Mouse (Mus musculus): ENCODE measurements around the gene Pcca. TPM values are rescaled to one million over a fixed set of nuclear protein-coding genes. Genes with fewer than 3 reads are reported as not detected.
A peak's percentile ranks its signal among the peaks of the same experiment; 100 is the strongest.
"Not testable (repeated sequence)": the region's sequence is repeated elsewhere in the genome, so short reads cannot be mapped to it uniquely, and the experiment has no call there.

The Pcca gene
- total and polyA plus RNA-seq, 3 experiments = 38.6 to 102 (median 86.0) TPM

GRCm38 (mm10) chr14:122574064-122574751 is 40.1 kb downstream of the Pcca start:
- Histone ChIP-seq H3K4me3 (no peak overlapping the region), H3K27me3 (ENCODE audit: control insufficient read depth, insufficient read depth, low read length) (no peaks in the 10 kb centered on the region), H3K4me1 (ENCODE audit: control insufficient read depth, insufficient read depth, low read length) (no peaks in the 10 kb centered on the region), H3K36me3 (ENCODE audit: control insufficient read depth, insufficient read depth, low read length) (no peaks in the 10 kb centered on the region), H3K79me2 (replicated peaks; ENCODE audit: control insufficient read depth, insufficient read depth, low read length) (no peaks in the 10 kb centered on the region), H3K27ac (no peak overlapping the region), H3K9ac (ENCODE audit: low read depth, low read length) (no peak overlapping the region)
- TF ChIP-seq POLR2A (IDR thresholded peaks at IDR 0.05; ENCODE audit: insufficient read depth, low read depth, low read length) = no peak
- no peak for TF ChIP-seq EP300 (IDR thresholded peaks at IDR 0.05; ENCODE audit: insufficient read depth, low read depth, low read length)
- TF ChIP-seq CTCF (IDR thresholded peaks at IDR 0.05) = no peak
- no peak for DNase-seq
- intact Hi-C loops (cut with DNase I) = no loop called here
- 87% methylated on average over 7 of the region's 7 CpGs for WGBS

- TF ChIP-seq POLR2A (IDR thresholded peaks at IDR 0.05; ENCODE audit: insufficient read depth, low read depth, low read length) (no peak), EP300 (IDR thresholded peaks at IDR 0.05; ENCODE audit: insufficient read depth, low read depth, low read length) (no peak), CTCF (IDR thresholded peaks at IDR 0.05) (peak; percentile 39)
- WGBS = 92% methylated on average over 4 of the region's 4 CpGs
Measured at GRCm38 (mm10) chr14:122577816-122578215, 43.7 kb downstream of the Pcca start.

GRCm38 (mm10) chr14:122582057-122582456 is 47.9 kb downstream of the Pcca start:
- H3K36me3 ChIP-seq (ENCODE audit: control insufficient read depth, insufficient read depth, low read length) = peaks cover 2% of the 10 kb centered on the region; the same call in 1 of the 2 replicates
- no peak overlapping the region for H3K4me3 ChIP-seq
- no peak for DNase-seq
- intact Hi-C loops (cut with DNase I) = no loop called here
- H3K27ac ChIP-seq = no peak overlapping the region
- no peaks in the 10 kb centered on the region for H3K27me3 ChIP-seq (ENCODE audit: control insufficient read depth, insufficient read depth, low read length)
- no peak overlapping the region for H3K9ac ChIP-seq (ENCODE audit: low read depth, low read length)
- H3K4me1 ChIP-seq (ENCODE audit: control insufficient read depth, insufficient read depth, low read length) = peaks cover 1% of the 10 kb centered on the region; the same call in 1 of the 2 replicates
- H3K79me2 ChIP-seq (replicated peaks; ENCODE audit: control insufficient read depth, insufficient read depth, low read length) = no peaks in the 10 kb centered on the region
- WGBS = 96% methylated on average over 4 of the region's 4 CpGs
- TF ChIP-seq POLR2A (IDR thresholded peaks at IDR 0.05; ENCODE audit: insufficient read depth, low read depth, low read length) (no peak), CTCF (IDR thresholded peaks at IDR 0.05) (no peak), EP300 (IDR thresholded peaks at IDR 0.05; ENCODE audit: insufficient read depth, low read depth, low read length) (no peak)

More at GRCm38 (mm10) chr14:122577816-122578215, 43.7 kb downstream of the Pcca start:
- H3K4me1 ChIP-seq (ENCODE audit: control insufficient read depth, insufficient read depth, low read length) = peaks cover 1% of the 10 kb centered on the region; the same call in 1 of the 2 replicates
- intact Hi-C loops (cut with DNase I) = no loop called here
- no peaks in the 10 kb centered on the region for H3K27me3 ChIP-seq (ENCODE audit: control insufficient read depth, insufficient read depth, low read length)
- H3K36me3 ChIP-seq (ENCODE audit: control insufficient read depth, insufficient read depth, low read length) = no peaks in the 10 kb centered on the region
- no peak for DNase-seq
- no peak overlapping the region for H3K9ac ChIP-seq (ENCODE audit: low read depth, low read length)
- H3K79me2 ChIP-seq (replicated peaks; ENCODE audit: control insufficient read depth, insufficient read depth, low read length) = no peaks in the 10 kb centered on the region
- H3K4me3 ChIP-seq = no peak overlapping the region
- no peak overlapping the region for H3K27ac ChIP-seq

- Histone ChIP-seq H3K9ac (ENCODE audit: low read depth, low read length) (no peak overlapping the region), H3K4me1 (ENCODE audit: control insufficient read depth, insufficient read depth, low read length) (peaks cover 1% of the 10 kb centered on the region; the same call in 1 of the 2 replicates), H3K36me3 (ENCODE audit: control insufficient read depth, insufficient read depth, low read length) (peaks cover 2% of the 10 kb centered on the region; the same call in 1 of the 2 replicates), H3K27ac (no peak overlapping the region), H3K4me3 (no peak overlapping the region), H3K79me2 (replicated peaks; ENCODE audit: control insufficient read depth, insufficient read depth, low read length) (no peaks in the 10 kb centered on the region), H3K27me3 (ENCODE audit: control insufficient read depth, insufficient read depth, low read length) (no peaks in the 10 kb centered on the region)
- intact Hi-C loops (cut with DNase I) = no loop called here
- WGBS = 85% methylated on average over 7 of the region's 7 CpGs
- TF ChIP-seq POLR2A (IDR thresholded peaks at IDR 0.05; ENCODE audit: insufficient read depth, low read depth, low read length) (no peak), EP300 (IDR thresholded peaks at IDR 0.05; ENCODE audit: insufficient read depth, low read depth, low read length) (no peak), CTCF (IDR thresholded peaks at IDR 0.05) (no peak)
- no peak for DNase-seq
Measured at GRCm38 (mm10) chr14:122582491-122583077, 48.5 kb downstream of the Pcca start.

GRCm38 (mm10) chr14:122584087-122584486 is 50.0 kb downstream of the Pcca start:
- H3K27me3 ChIP-seq (ENCODE audit: control insufficient read depth, insufficient read depth, low read length); intact Hi-C loops (cut with DNase I): not testable (repeated sequence)

GRCm38 (mm10) chr14:122586942-122587341 is 52.8 kb downstream of the Pcca start:
- peak in 1 of 2 experiments; percentile 35 for DNase-seq
- WGBS = 39% methylated on average over 4 of the region's 4 CpGs
- H3K9ac ChIP-seq (ENCODE audit: low read depth, low read length) = no peak overlapping the region
- TF ChIP-seq CTCF (IDR thresholded peaks at IDR 0.05) (no peak), POLR2A (IDR thresholded peaks at IDR 0.05; ENCODE audit: insufficient read depth, low read depth, low read length) (no peak), EP300 (IDR thresholded peaks at IDR 0.05; ENCODE audit: insufficient read depth, low read depth, low read length) (no peak)
- H3K4me1 ChIP-seq (ENCODE audit: control insufficient read depth, insufficient read depth, low read length) = no peaks in the 10 kb centered on the region
- no peak overlapping the region for H3K27ac ChIP-seq
- no peaks in the 10 kb centered on the region for H3K27me3 ChIP-seq (ENCODE audit: control insufficient read depth, insufficient read depth, low read length)
- no peaks in the 10 kb centered on the region for H3K79me2 ChIP-seq (replicated peaks; ENCODE audit: control insufficient read depth, insufficient read depth, low read length)
- intact Hi-C loops (cut with DNase I) = no loop called here
- peaks cover 2% of the 10 kb centered on the region; the same call in 1 of the 2 replicates for H3K36me3 ChIP-seq (ENCODE audit: control insufficient read depth, insufficient read depth, low read length)
- H3K4me3 ChIP-seq = no peak overlapping the region

More at GRCm38 (mm10) chr14:122584087-122584486, 50.0 kb downstream of the Pcca start:
- not testable (repeated sequence) for H3K4me3 ChIP-seq; H3K79me2 ChIP-seq (replicated peaks; ENCODE audit: control insufficient read depth, insufficient read depth, low read length); H3K27ac ChIP-seq; H3K9ac ChIP-seq (ENCODE audit: low read depth, low read length); H3K36me3 ChIP-seq (ENCODE audit: control insufficient read depth, insufficient read depth, low read length); DNase-seq; H3K4me1 ChIP-seq (ENCODE audit: control insufficient read depth, insufficient read depth, low read length)
- WGBS = 90% methylated on average over 2 of the region's 2 CpGs
